Mouse (Mus musculus) cerebellum, postnatal 25 days (tissue): ENCODE data around the gene Myzap.
A peak's percentile ranks its signal among the peaks of the same experiment; 100 is the strongest.
"Not testable (repeated sequence)": the region's sequence is repeated elsewhere in the genome, so short reads cannot be mapped to it uniquely, and the experiment has no call there.

Experiments
- DNase-seq, 2 experiments: peaks; one replicate each; pipeline ENCODE4 v3.0.0; 2021; ENCODE audit warnings: mixed read lengths in 2 of 2

Gene Myzap

DNA sequence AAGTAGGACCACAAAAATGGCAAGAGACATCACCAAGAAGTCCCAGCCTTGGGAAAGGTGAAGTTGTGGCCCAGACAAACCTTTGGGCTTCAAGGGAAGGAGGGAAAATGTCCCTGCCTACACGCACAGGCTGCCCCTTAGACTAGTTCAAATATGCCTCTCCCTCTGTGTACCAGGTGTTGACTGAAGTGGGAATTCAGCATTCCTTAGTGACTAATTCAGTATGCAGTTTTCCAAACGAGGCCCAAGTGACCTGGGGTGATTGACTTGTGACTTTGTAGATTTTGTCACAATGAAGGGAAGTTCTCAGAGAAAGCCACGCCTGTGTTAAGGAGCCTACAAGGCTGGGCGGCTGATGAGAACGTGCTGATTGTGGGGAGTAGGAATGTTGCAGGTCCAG, 49.9 kb downstream of the Myzap start:
- no peak for DNase-seq

DNA sequence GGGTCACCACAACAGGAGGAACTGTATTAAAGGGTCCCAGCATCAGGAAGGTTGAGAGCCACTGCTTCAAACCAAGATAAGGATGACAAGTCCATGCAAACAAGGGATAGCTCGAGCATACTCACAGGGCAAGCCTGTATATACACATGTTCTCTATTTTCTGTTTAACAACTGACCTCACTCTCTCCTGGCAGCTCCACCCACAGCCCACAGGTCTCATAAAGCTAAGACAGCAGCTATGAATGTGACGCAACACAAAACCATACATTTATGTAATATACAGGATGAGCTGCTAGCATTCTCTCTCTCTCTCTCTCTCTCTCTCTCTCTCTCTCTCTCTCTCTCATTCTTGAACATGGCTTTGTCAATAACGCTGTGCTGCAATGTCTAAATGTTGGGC, 51.4 kb downstream of the Myzap start:
- DNase-seq, result no peak

- no peak for DNase-seq
Observed at GRCm38 (mm10) chr9:71535730-71536129, 56.4 kb downstream of the Myzap start.

GRCm38 (mm10) chr9:71535036-71535435, 57.1 kb downstream of the Myzap start:
- no peak for DNase-seq

DNA sequence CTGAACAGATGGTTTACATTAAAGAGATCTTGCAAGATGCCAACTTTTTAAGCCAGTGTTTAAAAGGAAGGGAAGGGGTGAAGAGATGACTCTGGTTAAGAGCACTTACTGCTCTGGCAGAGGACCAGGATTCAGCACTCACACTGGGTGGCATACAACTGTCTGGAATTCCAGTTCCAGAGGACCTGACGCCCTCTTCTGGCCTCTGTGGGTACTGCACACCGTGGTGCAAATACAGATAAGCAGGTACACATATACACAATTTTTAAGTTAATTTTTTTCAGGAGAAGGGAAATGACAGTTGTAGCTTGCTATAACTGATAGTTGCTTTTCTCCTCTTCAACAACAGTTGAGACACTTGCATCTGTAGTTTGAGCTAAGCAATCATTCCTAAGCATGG, 62.2 kb downstream of the Myzap start:
- DNase-seq, result peak in 1 of 2 experiments; percentile 8

DNA sequence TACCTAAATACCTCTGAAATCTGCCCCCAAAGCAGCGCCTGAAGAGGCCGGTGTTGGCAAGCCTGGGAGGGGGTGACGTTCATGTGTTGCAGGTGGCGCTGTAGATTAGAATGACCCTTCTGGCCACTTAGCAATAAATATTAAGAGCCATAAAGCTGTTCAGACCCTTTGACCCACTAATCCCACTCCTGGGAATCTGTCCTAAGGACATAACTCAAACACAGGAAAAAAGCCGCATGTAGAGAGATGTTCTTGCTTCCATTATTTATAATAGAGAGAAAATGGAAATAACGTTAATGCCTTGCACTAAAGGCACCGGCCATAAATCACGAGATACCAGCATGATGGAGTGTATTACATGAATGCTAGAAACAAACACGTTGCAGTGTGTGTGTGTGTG, 64.7 kb downstream of the Myzap start:
- no peak for DNase-seq

DNA sequence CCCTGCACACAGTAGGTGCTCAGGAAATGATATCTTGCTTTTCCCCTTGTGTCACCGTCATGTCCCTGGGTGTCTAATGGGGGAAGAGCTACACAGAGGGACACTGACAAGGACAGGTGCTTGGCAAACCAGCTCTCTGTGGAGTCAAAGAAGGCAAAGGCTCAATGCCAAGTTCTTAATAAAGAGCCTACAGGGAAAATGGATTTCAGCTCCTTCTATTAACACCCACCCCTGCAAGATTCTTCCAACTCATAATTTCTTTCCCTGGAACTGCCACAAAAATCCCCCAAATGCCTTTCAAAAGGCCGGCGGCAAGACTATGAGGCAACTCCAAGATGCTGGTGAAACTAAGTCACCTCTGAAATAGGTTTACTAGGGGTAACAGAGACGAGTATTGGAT, 68.3 kb downstream of the Myzap start:
- no peak for DNase-seq

DNA sequence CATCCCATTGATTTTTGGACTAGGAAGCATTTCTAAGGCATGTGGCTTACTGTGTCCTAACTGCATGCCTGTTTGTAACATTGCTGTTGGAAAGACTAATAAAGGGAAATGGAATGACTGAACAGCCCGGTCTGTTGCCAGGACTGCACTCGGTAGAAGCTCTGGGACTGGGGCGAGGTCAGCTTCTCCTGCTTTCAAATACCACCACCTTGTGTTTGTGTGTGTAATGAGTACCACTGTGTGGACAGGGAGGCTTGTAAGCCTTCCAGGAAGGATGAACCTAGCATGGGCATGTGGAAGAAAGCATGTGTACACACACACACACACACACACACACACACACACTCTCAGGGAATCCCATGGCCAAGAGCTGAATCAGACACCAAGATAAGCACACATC, 72.3 kb downstream of the Myzap start:
- DNase-seq, result no peak

- DNase-seq, result no peak
Observed at GRCm38 (mm10) chr9:71517487-71517886, 74.7 kb downstream of the Myzap start.

DNA sequence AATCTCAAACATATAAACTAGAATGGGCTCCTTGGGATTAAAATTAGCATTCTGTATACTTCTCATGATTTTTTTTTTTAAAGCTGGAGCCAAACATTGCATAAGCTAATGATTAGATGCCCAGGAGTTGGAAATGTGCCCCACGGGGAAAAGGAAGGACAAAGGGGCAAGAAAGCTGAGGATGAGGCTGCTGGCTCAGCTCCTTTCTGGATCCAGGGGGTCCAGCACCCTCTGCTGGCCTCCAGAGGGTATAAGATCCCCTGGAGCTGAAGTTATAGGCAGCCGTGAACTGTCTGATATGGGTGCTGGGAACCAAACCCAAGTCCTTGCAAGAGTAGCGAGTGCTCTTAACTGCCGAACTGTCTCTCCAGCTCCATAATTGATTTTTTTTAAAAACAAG, 76.3 kb downstream of the Myzap start:
- DNase-seq, result no peak

DNA sequence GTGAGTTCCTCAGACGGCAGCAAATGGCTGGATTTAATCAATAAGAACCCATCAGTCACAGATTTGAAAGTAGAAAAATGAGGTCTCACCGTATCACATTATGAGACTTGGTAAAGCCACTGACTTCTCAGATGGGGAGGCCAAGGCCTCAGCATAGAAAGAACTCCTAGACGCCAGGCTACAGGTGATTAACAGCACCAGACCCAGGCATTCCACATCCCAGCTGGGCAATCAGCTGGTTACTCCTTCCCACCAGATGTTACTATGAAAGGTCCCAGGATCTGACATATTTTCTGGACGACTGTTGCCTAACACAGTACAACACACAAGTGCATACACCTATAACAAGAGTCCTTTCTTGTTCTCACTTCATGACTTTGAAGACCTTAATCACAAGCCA, 78.6 kb downstream of the Myzap start:
- no peak for DNase-seq

- no peak for DNase-seq
Observed at GRCm38 (mm10) chr9:71512899-71513298, 79.3 kb downstream of the Myzap start.

GRCm38 (mm10) chr9:71498391-71499182, 93.6 kb downstream of the Myzap start:
- DNase-seq, result no peak

DNA sequence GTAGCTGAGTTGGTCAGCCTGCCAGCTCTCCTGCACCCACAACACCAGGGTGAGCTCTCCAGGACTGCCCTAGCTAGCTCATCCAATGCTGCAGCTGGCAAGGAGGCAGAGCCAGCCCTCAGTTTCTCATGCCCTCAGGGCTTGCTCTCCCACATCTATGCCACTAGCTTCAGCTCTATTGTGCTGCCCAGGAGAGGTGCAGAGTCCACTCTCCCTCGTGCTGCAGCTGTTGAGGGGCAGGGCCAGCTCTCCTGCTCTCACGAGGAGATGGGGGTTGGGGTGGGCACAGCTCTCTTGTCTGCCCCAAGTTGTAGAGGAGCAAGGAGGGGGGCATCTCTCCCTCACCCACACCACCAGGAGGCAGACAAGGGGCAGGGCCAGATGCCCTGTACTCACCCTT, 95.5 kb downstream of the Myzap start:
- DNase-seq, result no peak

GRCm38 (mm10) chr9:71493771-71494170, 98.4 kb downstream of the Myzap start:
- DNase-seq, result no peak

GRCm38 (mm10) chr9:71492296-71493025, 99.7 kb downstream of the Myzap start:
- no peak for DNase-seq

DNA sequence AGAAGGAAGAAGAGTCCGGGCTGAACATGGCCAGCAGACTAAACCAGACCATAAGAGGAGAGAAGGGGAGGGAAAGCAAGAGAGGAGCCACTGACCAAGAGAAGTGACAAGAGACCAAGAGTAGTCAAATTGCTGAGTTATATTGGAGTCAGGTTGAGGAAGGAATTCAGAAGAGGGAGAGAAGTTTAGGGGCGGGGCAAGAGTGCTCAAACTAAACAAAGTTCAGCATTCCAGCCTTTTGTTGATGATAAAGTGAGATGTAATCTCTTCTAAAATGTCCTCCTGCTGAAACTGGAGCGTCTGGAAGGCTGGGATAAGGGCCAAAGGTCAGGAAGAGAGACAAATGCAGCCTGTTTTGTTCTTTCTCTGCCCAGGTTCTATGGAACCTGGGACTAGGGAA, 102.1 kb downstream of the Myzap start:
- no peak for DNase-seq

- no peak for DNase-seq
Observed at GRCm38 (mm10) chr9:71486127-71486526, 106.0 kb downstream of the Myzap start.

GRCm38 (mm10) chr9:71485475-71486094, 106.6 kb downstream of the Myzap start, which contains the start of gene Polr2m:
Gene Polr2m (minus strand): TSS chr9:71485935.
- peak; percentile 94 to 97 for DNase-seq

GRCm38 (mm10) chr9:71484871-71485474, 107.2 kb downstream of the Myzap start:
- no peak for DNase-seq

- not testable (repeated sequence) for DNase-seq
Observed at GRCm38 (mm10) chr9:71483872-71484271, 108.3 kb downstream of the Myzap start.

DNA sequence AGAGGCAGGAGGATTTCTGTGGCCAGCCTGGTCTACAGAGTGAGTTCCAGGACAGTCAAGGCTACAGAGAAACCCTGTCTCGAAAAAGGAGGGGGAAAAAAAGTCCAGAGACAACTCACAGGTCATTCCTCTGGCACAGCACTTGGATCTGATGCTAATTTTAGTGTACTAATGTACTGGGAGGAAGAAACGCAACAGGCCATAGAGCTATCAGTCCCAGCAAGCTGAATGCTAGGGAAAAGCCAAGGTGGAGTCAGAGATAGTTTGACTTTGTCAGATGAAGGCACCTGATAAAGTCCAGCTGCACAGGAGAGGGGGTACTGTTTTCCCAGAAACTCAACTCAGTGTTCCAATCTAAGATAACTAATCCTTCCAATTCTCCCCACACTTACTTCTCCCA, 111.9 kb downstream of the Myzap start:
- no peak for DNase-seq

DNA sequence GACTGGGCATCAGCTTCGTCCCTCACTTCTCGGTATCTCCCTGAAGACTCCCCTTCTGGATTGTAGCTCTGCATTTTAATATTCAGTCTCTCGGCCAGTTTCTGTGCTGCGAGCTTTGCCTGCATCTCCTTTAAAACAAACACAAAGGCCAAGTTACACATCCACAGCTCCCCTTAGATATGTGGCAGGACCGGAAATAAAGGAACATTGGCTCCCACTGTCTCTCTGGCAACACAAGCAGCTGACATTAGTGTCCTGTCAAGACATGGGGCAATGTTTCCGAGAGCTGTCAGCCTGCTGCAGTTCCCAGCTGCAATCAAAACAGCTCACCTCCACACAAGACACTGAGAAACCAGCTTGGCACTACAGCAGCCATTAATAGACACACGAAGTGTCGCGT, 112.7 kb downstream of the Myzap start:
- no peak for DNase-seq
